Mouse (Mus musculus): ENCODE data around the gene Ptk7.
A peak's percentile ranks its signal among the peaks of the same experiment; 100 is the strongest.

The Ptk7 gene

GRCm38 (mm10) chr17:46628791-46629684, at the start of gene Ptk7:
Ptk7 (minus strand) TSS chr17:46629504.
- DNase-seq = peak; percentile 70 to 78

GRCm38 (mm10) chr17:46678911-46679310, 49.6 kb upstream of the Ptk7 start:
- DNase-seq = no peak

- DNase-seq = no peak
These were observed 49.1 kb upstream of the Ptk7 start, which contains the start of gene Mea1 for GRCm38 (mm10) chr17:46678416-46678815. Mea1 (plus strand) TSS chr17:46678793.

- peak in 1 of 2 experiments; percentile 48 for DNase-seq
These were observed 45.4 kb upstream of the Ptk7 start for GRCm38 (mm10) chr17:46674530-46675283.

GRCm38 (mm10) chr17:46673850-46674529, 44.7 kb upstream of the Ptk7 start, which contains the start of gene Rrp36:
Rrp36 (minus strand) TSS chr17:46674352.
- DNase-seq = peak; percentile 83 to 87

GRCm38 (mm10) chr17:46669911-46670310, 40.6 kb upstream of the Ptk7 start:
- no peak for DNase-seq

GRCm38 (mm10) chr17:46667712-46668111, 38.4 kb upstream of the Ptk7 start:
- DNase-seq = no peak

- no peak for DNase-seq
These were observed 33.4 kb upstream of the Ptk7 start for GRCm38 (mm10) chr17:46662730-46663129.

- no peak for DNase-seq
These were observed 32.7 kb upstream of the Ptk7 start for GRCm38 (mm10) chr17:46661981-46662380.

- DNase-seq = no peak
These were observed 32.0 kb upstream of the Ptk7 start for GRCm38 (mm10) chr17:46661351-46661750.

GRCm38 (mm10) chr17:46656054-46656453, 26.8 kb upstream of the Ptk7 start:
- DNase-seq = no peak

- DNase-seq = no peak
These were observed 22.6 kb upstream of the Ptk7 start for GRCm38 (mm10) chr17:46651755-46652547.

GRCm38 (mm10) chr17:46651292-46651691, 22.0 kb upstream of the Ptk7 start:
- no peak for DNase-seq

- peak; percentile 89 to 96 for DNase-seq
These were observed 21.1 kb upstream of the Ptk7 start, which contains the start of gene Cul7 for GRCm38 (mm10) chr17:46650232-46651031. Cul7 (plus strand) TSS chr17:46650337.

GRCm38 (mm10) chr17:46649811-46650210, 20.5 kb upstream of the Ptk7 start:
- no peak for DNase-seq

- DNase-seq = no peak
These were observed 19.1 kb upstream of the Ptk7 start for GRCm38 (mm10) chr17:46648436-46648835.

GRCm38 (mm10) chr17:46647279-46647678, 18.0 kb upstream of the Ptk7 start:
- DNase-seq = no peak

GRCm38 (mm10) chr17:46646322-46646662, 17.0 kb upstream of the Ptk7 start:
- no peak for DNase-seq

GRCm38 (mm10) chr17:46645561-46646321, 16.4 kb upstream of the Ptk7 start, which contains the start of the genes Klc4 and Mrpl2:
Klc4 (minus strand) TSS chr17:46646022.
Mrpl2 (plus strand) TSS chr17:46646229.
- DNase-seq = peak; percentile 98 to 99

GRCm38 (mm10) chr17:46644916-46645475, 15.7 kb upstream of the Ptk7 start:
- DNase-seq = no peak
